In genomic region chr8:35166611-35167010, GRCm38 (mm10) we compare ENCODE assay signal across 24 mouse cellular contexts.
DNase-seq lines count a peak whose midpoint lies in the region; ATAC-seq and TF ChIP-seq lines count a peak whose summit lies in the region.
"Had no signal": no experiment of that assay in that cellular context is flagged by ENCODE, and none has a peak within 500 bp of the region (broad histone marks: within the 10 kb centered on the region; RNA-seq: fewer than 3 reads in every experiment).

No protein-coding gene starts in this region.

- CTCF ChIA-PET in Patski (lab: Charles Lee), result no interaction called here

- POLR2A ChIA-PET in Patski (lab: Charles Lee), result no interaction called here

- ATAC-seq in frontal cortex, adult (ENCODE audit: low TSS enrichment), result peak; percentile 59
- ATAC-seq in Patski, result peak; percentile 44
- ATAC-seq: forebrain, embryonic 15.5 days; midbrain, embryonic 16.5 days had no signal

- TF ChIP-seq CTCF in Patski (IDR thresholded peaks at IDR 0.05), result no peak

- DNase-seq in frontal cortex, postnatal 36 days (ENCODE audit: low spot score in 2 of 2), result no peak
- DNase-seq in ovary, postnatal 14 days (ENCODE audit: low spot score), result peak; percentile 14
- DNase-seq in ovary, postnatal 10 days (ENCODE audit: low spot score), result no peak
- no peak for DNase-seq in Patski (ENCODE audit: low read depth, low spot score)
- DNase-seq in gonadal fat pad, adult 2 months (ENCODE audit: low read depth), result peak; percentile 83
- no peak for DNase-seq in gastrocnemius, adult 18-20 months (ENCODE audit: low spot score)
- DNase-seq: cerebellum, adult 2 months; cerebellum, postnatal 36 days; heart, postnatal 10 days; kidney, adult 11 months; kidney, postnatal 4 days; liver; lung, postnatal 36 days; right cerebral cortex, postnatal 14 days; thymus, adult 2 months; thymus, postnatal 4 days had no signal

- in situ Hi-C loops in Patski (cut with MboI; ENCODE audit: low pct_unique_long_range_greater_than_20kb), result no loop called here

- no peaks in the 10 kb centered on the region for H3K27me3 ChIP-seq in Patski
- H3K27me3 ChIP-seq: CH12.LX; forebrain, embryonic 15.5 days; kidney, embryonic 15.5 days; liver, embryonic 15.5 days; lung, embryonic 15.5 days; neural tube, embryonic 13.5 days had no signal

Comparison
In these comparisons a context has a peak if more than half of its experiments do, and no peak if none do; other contexts are left out.
1. DNase-seq: peak in ovary, postnatal 14 days (single experiment) and gonadal fat pad, adult 2 months (single experiment); none in frontal cortex, postnatal 36 days (0 of 2), ovary, postnatal 10 days (single experiment), Patski (single experiment) and gastrocnemius, adult 18-20 months (single experiment).